Mouse (Mus musculus): ENCODE results near the gene Pdzd7. TPM values are rescaled to one million over a fixed set of nuclear protein-coding genes. Genes with fewer than 3 reads are reported as not detected.
A peak's percentile ranks its signal among the peaks of the same experiment; 100 is the strongest.

The Pdzd7 gene
- polyA plus RNA-seq, 1 experiment from 2014 or later = 0.33 TPM

DNA sequence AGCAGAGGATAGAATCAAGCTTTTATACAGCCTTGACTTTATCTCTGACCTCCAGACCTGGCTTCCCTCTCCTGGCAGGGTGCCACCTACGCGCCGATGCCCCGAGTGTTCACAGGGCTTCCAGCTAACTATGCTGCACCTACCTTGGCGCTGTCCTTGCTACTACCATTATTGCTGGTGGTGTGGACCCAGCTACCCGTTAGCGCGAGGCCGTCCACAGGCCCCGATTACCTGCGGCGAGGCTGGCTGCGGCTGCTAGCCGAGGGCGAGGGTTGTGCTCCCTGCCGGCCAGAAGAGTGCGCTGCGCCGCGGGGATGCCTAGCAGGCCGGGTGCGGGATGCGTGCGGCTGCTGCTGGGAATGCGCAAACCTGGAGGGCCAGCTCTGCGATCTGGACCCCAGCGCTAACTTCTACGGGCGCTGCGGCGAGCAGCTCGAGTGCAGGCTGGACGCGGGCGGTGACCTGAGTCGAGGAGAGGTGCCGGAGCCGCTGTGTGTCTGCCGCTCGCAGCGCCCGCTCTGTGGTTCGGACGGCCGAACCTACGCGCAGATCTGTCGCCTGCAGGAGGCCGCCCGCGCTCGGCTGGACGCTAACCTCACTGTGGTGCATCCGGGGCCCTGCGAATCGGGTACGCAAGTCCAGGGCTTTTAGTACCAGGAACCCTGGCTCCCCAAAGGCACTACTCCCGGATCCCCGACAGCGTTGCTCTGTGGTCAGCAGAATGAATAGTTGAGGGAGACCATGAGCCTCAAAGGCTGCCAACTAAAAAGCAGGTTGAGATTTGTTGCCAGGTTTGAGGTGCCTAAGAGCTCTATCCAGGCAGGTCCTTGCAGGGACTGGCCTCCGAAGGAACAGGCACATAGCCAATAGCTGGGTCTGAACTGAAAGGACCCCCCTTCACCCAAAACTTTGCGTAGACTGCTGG lies 31.3 kb upstream of the Pdzd7 start:
- Histone ChIP-seq H3K27me3 (ENCODE audit: control insufficient read depth, insufficient read depth, low read depth, low read length) (peaks cover 47% of the 10 kb centered on the region), H3K27ac (ENCODE audit: low read length) (no peak overlapping the region), H3K9ac (ENCODE audit: low read length) (peak overlapping the region; percentile 61), H3K4me3 (ENCODE audit: low read length) (peak overlapping the region; percentile 76), H3K36me3 (ENCODE audit: control insufficient read depth, insufficient read depth, low read length) (no peaks in the 10 kb centered on the region), H3K4me2 (ENCODE audit: low read depth, low read length) (peak overlapping the region; percentile 88), H3K9me3 (ENCODE audit: control insufficient read depth, low read length) (no peaks in the 10 kb centered on the region), H3K4me1 (replicated peaks; ENCODE audit: control insufficient read depth, insufficient read depth, low read length) (peaks cover 53% of the 10 kb centered on the region)
- WGBS = 1% methylated on average over 62 of the region's 62 CpGs
- ATAC-seq (ENCODE audit: low read depth) = no peak

DNA sequence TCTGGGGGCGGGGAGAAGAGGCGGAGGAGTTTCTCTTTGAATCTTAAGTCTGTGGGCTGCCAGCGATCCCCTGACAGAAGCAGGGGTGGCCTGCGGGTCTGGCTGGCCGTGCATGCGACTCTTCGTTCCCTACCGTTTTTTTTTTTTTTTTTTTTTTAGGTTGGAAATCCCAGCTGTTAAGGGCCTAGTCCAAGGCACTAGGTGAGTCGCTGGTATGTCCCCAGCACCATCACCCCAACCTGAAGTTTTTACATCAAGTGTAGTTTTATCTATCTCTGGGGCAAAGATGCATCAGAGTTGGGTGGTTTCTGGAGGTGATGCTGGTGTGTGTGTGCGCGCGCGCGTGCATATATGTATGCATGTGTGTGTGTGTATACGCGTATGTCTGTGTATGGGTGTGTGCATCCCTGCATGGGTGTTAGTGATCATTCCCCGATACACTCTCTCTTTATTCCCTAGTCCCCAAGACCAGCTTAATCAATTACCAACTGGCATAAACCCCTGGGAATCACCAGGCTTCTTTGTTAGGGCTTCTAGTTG lies 30.6 kb upstream of the Pdzd7 start:
- no peaks in the 10 kb centered on the region for H3K9me3 ChIP-seq (ENCODE audit: control insufficient read depth, low read length)
- no peaks in the 10 kb centered on the region for H3K36me3 ChIP-seq (ENCODE audit: control insufficient read depth, insufficient read depth, low read length)
- peak overlapping the region; percentile 97 for H3K27ac ChIP-seq (ENCODE audit: low read length)
- 13% methylated on average over 17 of the region's 17 CpGs for WGBS
- peaks cover 52% of the 10 kb centered on the region for H3K4me1 ChIP-seq (replicated peaks; ENCODE audit: control insufficient read depth, insufficient read depth, low read length)
- peak overlapping the region; percentile 88 for H3K4me2 ChIP-seq (ENCODE audit: low read depth, low read length)
- H3K9ac ChIP-seq (ENCODE audit: low read length) = peak overlapping the region; percentile 90
- peak overlapping the region; percentile 76 for H3K4me3 ChIP-seq (ENCODE audit: low read length)
- no peak for ATAC-seq (ENCODE audit: low read depth)
- peaks cover 43% of the 10 kb centered on the region for H3K27me3 ChIP-seq (ENCODE audit: control insufficient read depth, insufficient read depth, low read depth, low read length)

DNA sequence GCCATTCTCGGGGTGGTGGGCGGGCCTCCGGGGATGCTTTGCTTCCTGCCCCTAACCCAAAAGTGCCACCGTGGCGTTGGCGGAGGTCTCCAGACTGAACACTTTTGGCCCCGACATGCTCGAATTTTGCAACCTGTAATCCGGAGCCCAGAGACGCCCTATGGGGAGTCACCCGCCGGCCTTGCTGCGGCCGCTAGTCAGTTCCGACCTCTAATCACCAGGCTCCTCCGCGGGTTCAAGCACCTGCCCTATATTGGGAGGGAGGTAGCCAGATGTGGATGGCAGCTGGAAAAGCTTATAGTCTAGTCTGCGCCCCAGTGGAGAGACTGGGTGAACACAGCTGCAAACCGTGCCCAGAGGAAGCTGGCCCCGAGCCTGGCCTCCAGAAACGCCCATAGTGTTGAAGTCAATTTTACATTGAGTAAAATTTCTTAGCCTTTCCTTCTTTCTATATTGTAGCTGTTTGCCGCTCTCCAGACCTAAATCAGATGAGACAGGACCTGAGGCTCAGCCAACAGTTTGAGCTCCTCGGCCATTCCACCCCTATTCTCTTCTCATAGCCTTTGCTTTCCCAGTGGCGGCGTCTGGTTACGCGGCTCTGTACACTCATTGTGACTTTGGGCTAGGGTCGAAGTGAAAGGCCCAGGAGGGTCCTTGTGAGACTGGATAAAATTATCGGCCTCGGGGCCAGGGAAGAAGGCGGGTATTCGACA lies 30.0 kb upstream of the Pdzd7 start:
- H3K4me2 ChIP-seq (ENCODE audit: low read depth, low read length) = peak overlapping the region; percentile 88
- peak overlapping the region; percentile 76 for H3K4me3 ChIP-seq (ENCODE audit: low read length)
- no peaks in the 10 kb centered on the region for H3K36me3 ChIP-seq (ENCODE audit: control insufficient read depth, insufficient read depth, low read length)
- ATAC-seq (ENCODE audit: low read depth) = peak; percentile 32
- H3K27ac ChIP-seq (ENCODE audit: low read length) = peak overlapping the region; percentile 97
- H3K9me3 ChIP-seq (ENCODE audit: control insufficient read depth, low read length) = no peaks in the 10 kb centered on the region
- peaks cover 47% of the 10 kb centered on the region for H3K4me1 ChIP-seq (replicated peaks; ENCODE audit: control insufficient read depth, insufficient read depth, low read length)
- H3K27me3 ChIP-seq (ENCODE audit: control insufficient read depth, insufficient read depth, low read depth, low read length) = peaks cover 39% of the 10 kb centered on the region
- H3K9ac ChIP-seq (ENCODE audit: low read length) = peak overlapping the region; percentile 90
- WGBS = 2% methylated on average over 32 of the region's 32 CpGs

DNA sequence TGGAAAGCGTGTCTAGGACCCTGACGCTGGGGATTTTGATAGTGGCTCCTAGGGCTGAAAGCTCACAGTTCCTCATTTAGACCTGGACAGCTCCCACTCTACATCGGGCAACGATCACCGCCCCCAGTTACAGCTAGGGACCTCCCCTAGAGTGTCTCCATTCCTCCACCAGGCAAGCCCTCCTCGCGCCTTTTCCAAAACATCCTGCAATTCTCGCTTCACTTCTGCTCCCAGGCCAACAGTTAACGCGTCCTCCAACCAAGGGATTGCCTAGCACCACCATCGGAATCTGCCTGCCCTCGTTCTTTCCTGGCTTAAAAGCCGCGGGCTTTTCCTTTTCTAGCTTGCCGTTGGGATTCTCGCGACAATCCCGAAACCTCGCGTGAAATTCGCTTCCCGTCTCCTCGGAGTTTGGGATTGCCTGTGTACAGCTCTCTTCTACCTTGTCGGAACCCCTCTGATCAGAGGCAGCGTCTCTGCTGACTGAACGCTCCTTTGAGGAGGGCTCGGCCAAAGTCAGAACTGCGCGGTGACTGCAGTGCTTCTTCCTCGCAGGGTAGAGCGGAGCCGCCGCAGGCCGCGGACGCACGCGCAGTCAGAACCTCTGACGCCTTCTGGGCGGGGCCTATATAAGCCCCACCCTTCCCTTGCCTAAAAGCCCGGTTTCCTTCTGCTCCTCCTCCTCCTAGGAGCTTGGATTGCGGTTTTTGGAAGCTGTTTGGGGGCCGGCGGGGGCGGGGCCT lies 29.2 kb upstream of the Pdzd7 start, which contains the start of gene Kazald1:
Gene Kazald1, plus strand, starts transcription at position 662 of the 743 bp plus-strand sequence.
- ATAC-seq (ENCODE audit: low read depth) = peak; percentile 91
- Histone ChIP-seq H3K27ac (ENCODE audit: low read length) (peak within 1 kb of the TSS; percentile 97), H3K9me3 (ENCODE audit: control insufficient read depth, low read length) (no peaks in the 10 kb centered on the region), H3K4me2 (ENCODE audit: low read depth, low read length) (peak within 1 kb of the TSS; percentile 88), H3K4me1 (replicated peaks; ENCODE audit: control insufficient read depth, insufficient read depth, low read length) (peaks cover 40% of the 10 kb centered on the region), H3K27me3 (ENCODE audit: control insufficient read depth, insufficient read depth, low read depth, low read length) (peaks cover 33% of the 10 kb centered on the region), H3K36me3 (ENCODE audit: control insufficient read depth, insufficient read depth, low read length) (no peaks in the 10 kb centered on the region), H3K9ac (ENCODE audit: low read length) (peak within 1 kb of the TSS; percentile 90), H3K4me3 (ENCODE audit: low read length) (peak within 1 kb of the TSS; percentile 76)
- WGBS = under 1% methylated on average over 45 of the region's 45 CpGs

DNA sequence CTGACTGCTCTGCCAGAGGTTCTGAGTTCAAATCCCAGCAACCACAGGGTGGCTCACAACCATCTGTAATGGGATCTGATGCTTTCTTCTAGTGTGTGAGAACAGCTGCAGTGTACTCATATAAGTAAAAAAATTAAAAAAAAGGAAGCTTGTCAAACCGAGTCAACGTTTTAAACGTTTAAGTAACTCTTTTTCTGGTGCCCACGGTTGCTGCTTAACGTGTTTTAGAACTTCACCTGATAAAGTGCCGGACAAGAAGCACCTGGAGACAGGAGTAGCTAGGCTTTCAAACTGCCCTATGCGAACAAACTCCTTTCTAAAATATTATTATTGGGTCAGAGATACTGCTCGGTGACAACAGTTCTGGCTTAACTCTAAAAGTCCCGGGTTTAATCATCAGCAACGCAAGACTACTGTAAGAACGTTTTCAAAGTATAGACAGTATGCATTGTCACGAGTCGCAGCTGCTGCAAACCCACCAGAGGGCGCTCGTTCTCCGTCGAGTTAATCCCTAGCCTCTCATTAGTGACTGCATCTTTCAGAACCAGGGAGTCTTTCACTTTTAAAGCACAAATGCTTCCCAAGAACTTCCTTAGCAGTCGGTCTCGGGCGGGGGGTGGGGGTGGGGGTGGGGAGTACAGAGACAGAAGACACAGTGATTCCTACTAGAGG lies 28.5 kb upstream of the Pdzd7 start:
- peaks cover 30% of the 10 kb centered on the region for H3K27me3 ChIP-seq (ENCODE audit: control insufficient read depth, insufficient read depth, low read depth, low read length)
- 6% methylated on average over 20 of the region's 20 CpGs for WGBS
- peak overlapping the region; percentile 76 for H3K4me3 ChIP-seq (ENCODE audit: low read length)
- H3K4me2 ChIP-seq (ENCODE audit: low read depth, low read length) = peak overlapping the region; percentile 88
- no peaks in the 10 kb centered on the region for H3K36me3 ChIP-seq (ENCODE audit: control insufficient read depth, insufficient read depth, low read length)
- H3K27ac ChIP-seq (ENCODE audit: low read length) = peak overlapping the region; percentile 97
- H3K9ac ChIP-seq (ENCODE audit: low read length) = peak overlapping the region; percentile 90
- H3K9me3 ChIP-seq (ENCODE audit: control insufficient read depth, low read length) = no peaks in the 10 kb centered on the region
- peak; percentile 54 for ATAC-seq (ENCODE audit: low read depth)
- H3K4me1 ChIP-seq (replicated peaks; ENCODE audit: control insufficient read depth, insufficient read depth, low read length) = peaks cover 34% of the 10 kb centered on the region

DNA sequence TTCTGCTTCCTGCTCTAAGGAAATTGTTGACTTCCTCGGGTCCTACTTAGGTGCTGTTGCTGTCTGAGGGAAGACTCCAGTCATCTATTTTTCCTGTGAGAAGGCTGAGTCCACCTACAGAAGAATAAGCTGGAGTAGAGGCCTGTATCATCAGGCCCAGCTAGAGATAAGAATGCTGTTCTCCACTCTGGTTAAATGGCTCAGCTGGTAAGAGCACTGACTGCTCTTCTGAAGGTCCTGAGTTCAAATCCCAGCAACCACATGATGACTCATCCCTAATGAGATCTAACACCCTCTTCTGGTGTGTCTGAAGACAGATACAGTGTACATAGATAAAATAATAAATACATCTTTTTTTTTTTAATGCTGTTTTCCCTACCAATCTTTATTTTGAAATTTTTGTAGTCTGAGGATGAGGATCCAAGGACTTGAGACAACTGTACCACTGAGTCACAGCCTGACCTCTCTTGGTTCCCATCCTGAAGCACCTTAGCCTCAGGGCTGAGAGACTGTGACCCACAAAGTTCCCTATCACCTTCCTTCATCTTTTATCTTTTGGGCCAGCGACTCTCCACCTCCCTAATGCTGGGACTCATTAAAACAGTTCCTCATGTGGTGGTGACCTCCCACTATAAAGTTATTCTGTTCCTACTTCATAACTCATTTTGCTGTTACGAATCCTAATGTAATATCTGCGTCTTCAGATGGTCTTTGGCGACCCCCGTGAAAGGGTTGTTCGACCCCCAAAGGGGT lies 22.4 kb upstream of the Pdzd7 start:
- 77% methylated on average over 7 of the region's 7 CpGs for WGBS
- H3K36me3 ChIP-seq (ENCODE audit: control insufficient read depth, insufficient read depth, low read length) = no peaks in the 10 kb centered on the region
- no peak for ATAC-seq (ENCODE audit: low read depth)
- H3K9ac ChIP-seq (ENCODE audit: low read length) = no peak overlapping the region
- 0 out of 2 replicates have a peak, but pooled peaks cover 3% of the 10 kb centered on the region for H3K4me1 ChIP-seq (replicated peaks; ENCODE audit: control insufficient read depth, insufficient read depth, low read length)
- no peak overlapping the region for H3K4me3 ChIP-seq (ENCODE audit: low read length)
- H3K9me3 ChIP-seq (ENCODE audit: control insufficient read depth, low read length) = no peaks in the 10 kb centered on the region
- H3K4me2 ChIP-seq (ENCODE audit: low read depth, low read length) = no peak overlapping the region
- H3K27ac ChIP-seq (ENCODE audit: low read length) = no peak overlapping the region
- H3K27me3 ChIP-seq (ENCODE audit: control insufficient read depth, insufficient read depth, low read depth, low read length) = peaks cover 41% of the 10 kb centered on the region

DNA sequence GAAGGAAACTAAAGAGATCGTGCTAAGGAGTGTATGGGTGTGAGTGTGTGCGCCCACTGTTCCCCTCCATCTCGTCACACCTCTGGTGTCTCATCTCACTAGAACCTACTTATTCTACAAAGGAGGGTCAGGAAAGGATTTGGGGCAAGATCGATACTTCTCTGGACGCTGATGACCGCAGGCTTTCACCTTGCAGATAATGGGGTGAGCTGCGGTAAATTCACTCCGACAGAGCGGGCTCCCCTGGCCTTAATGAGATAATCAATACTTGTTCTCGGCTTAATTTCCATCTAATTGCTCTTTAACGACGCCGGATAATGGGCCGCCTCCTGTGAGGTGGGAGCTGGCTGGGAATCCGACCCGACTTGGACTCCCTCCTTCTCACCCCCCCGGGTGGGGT lies 21.7 kb upstream of the Pdzd7 start:
- Histone ChIP-seq H3K27ac (ENCODE audit: low read length) (no peak overlapping the region), H3K9ac (ENCODE audit: low read length) (no peak overlapping the region), H3K27me3 (ENCODE audit: control insufficient read depth, insufficient read depth, low read depth, low read length) (peaks cover 41% of the 10 kb centered on the region), H3K4me3 (ENCODE audit: low read length) (no peak overlapping the region), H3K4me2 (ENCODE audit: low read depth, low read length) (no peak overlapping the region), H3K4me1 (replicated peaks; ENCODE audit: control insufficient read depth, insufficient read depth, low read length) (0 out of 2 replicates have a peak, but pooled peaks cover 3% of the 10 kb centered on the region), H3K9me3 (ENCODE audit: control insufficient read depth, low read length) (no peaks in the 10 kb centered on the region), H3K36me3 (ENCODE audit: control insufficient read depth, insufficient read depth, low read length) (no peaks in the 10 kb centered on the region)
- no peak for ATAC-seq (ENCODE audit: low read depth)
- 28% methylated on average over 17 of the region's 17 CpGs for WGBS

DNA sequence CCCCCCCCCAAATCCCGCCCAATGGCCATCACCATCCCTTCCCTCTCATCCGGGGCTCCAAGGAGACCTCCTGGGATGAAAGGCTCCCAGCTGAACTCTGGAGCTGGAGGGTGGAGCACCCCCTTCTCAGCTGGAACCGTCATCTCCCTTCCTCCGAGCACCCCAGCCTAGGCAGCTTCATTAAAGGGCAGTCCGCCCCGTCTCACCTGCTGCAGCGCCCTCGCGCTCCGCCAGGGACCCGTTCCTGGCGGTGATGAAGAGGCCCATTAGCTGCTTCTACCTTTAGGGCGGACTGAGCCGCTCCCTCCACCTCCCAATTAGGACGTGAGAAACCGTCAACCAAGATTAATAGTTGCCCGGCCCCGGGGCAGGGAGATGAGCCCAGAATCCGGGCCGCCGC lies 19.7 kb upstream of the Pdzd7 start:
- no peaks in the 10 kb centered on the region for H3K36me3 ChIP-seq (ENCODE audit: control insufficient read depth, insufficient read depth, low read length)
- H3K4me2 ChIP-seq (ENCODE audit: low read depth, low read length) = no peak overlapping the region
- H3K27me3 ChIP-seq (ENCODE audit: control insufficient read depth, insufficient read depth, low read depth, low read length) = peaks cover 41% of the 10 kb centered on the region
- no peak overlapping the region for H3K9ac ChIP-seq (ENCODE audit: low read length)
- 5% methylated on average over 21 of the region's 21 CpGs for WGBS
- 0 out of 2 replicates have a peak, but pooled peaks cover 3% of the 10 kb centered on the region for H3K4me1 ChIP-seq (replicated peaks; ENCODE audit: control insufficient read depth, insufficient read depth, low read length)
- H3K27ac ChIP-seq (ENCODE audit: low read length) = no peak overlapping the region
- ATAC-seq (ENCODE audit: low read depth) = no peak
- H3K9me3 ChIP-seq (ENCODE audit: control insufficient read depth, low read length) = no peaks in the 10 kb centered on the region
- H3K4me3 ChIP-seq (ENCODE audit: low read length) = no peak overlapping the region

Measured in lung, embryonic 16.5 days (tissue).